Mouse (Mus musculus) lung, postnatal 0 days (tissue): ENCODE results near the gene Hnrnpll.

Experiments
- CTCF ChIP-seq: IDR thresholded peaks from 2 replicates; pipeline ENCODE4 v1.5.1; 2016; ENCODE audit warnings: antibody characterized with exemption, mild to moderate bottlenecking
- EP300 ChIP-seq: IDR thresholded peaks from 2 replicates; pipeline ENCODE4 v1.6.1; 2016; ENCODE audit warnings: antibody characterized with exemption, mild to moderate bottlenecking, control low read depth

GRCm38 (mm10) chr17:80060151-80060550, 2.0 kb downstream of the Hnrnpll start:
- TF ChIP-seq CTCF (no peak), EP300 (no peak)
